Mouse (Mus musculus): ENCODE results near the gene Myo1e. TPM values are rescaled to one million over a fixed set of nuclear protein-coding genes. Genes with fewer than 3 reads are reported as not detected.

Myo1e gene
- polyA plus RNA-seq, 1 experiment: 19.5 TPM

- peaks cover 56% of the 10 kb centered on the region for H3K36me3 ChIP-seq (ENCODE audit: control insufficient read depth, insufficient read depth, low read length)
- no peaks in the 10 kb centered on the region for H3K4me1 ChIP-seq (ENCODE audit: control insufficient read depth, insufficient read depth, insufficient read length, low read length)
- H3K27me3 ChIP-seq (ENCODE audit: control insufficient read depth, insufficient read depth, low read length): no peaks in the 10 kb centered on the region
- H3K27ac ChIP-seq (ENCODE audit: insufficient read depth, low read depth, low read length): no peak overlapping the region
- TF ChIP-seq POLR2A (IDR thresholded peaks at IDR 0.05; ENCODE audit: low read depth, low read length) (no peak), CTCF (IDR thresholded peaks at IDR 0.05; ENCODE audit: extremely low read depth, insufficient read length, insufficient replicate concordance, low read depth, low read length) (no peak)
- 89% methylated on average over 7 of the region's 7 CpGs for WGBS
- no peak overlapping the region for H3K4me3 ChIP-seq (ENCODE audit: low read depth, low read length)
These were observed 172.6 kb downstream of the Myo1e start for GRCm38 (mm10) chr9:70379502-70380467.

GRCm38 (mm10) chr9:70382091-70382490 lies 174.9 kb downstream of the Myo1e start:
- 77% methylated on average over 12 of the region's 12 CpGs for WGBS
- peaks cover 51% of the 10 kb centered on the region for H3K36me3 ChIP-seq (ENCODE audit: control insufficient read depth, insufficient read depth, low read length)

GRCm38 (mm10) chr9:70383750-70384149 lies 176.6 kb downstream of the Myo1e start:
- TF ChIP-seq POLR2A (IDR thresholded peaks at IDR 0.05; ENCODE audit: low read depth, low read length): no peak
- no peak for TF ChIP-seq CTCF (IDR thresholded peaks at IDR 0.05; ENCODE audit: extremely low read depth, insufficient read length, insufficient replicate concordance, low read depth, low read length)
- Histone ChIP-seq H3K36me3 (ENCODE audit: control insufficient read depth, insufficient read depth, low read length) (peaks cover 44% of the 10 kb centered on the region), H3K4me3 (ENCODE audit: low read depth, low read length) (no peak overlapping the region), H3K27ac (ENCODE audit: insufficient read depth, low read depth, low read length) (no peak overlapping the region), H3K4me1 (ENCODE audit: control insufficient read depth, insufficient read depth, insufficient read length, low read length) (no peaks in the 10 kb centered on the region), H3K27me3 (ENCODE audit: control insufficient read depth, insufficient read depth, low read length) (no peaks in the 10 kb centered on the region)
- 85% methylated on average over 10 of the region's 10 CpGs for WGBS

More at GRCm38 (mm10) chr9:70382091-70382490, 174.9 kb downstream of the Myo1e start:
- Histone ChIP-seq H3K4me1 (ENCODE audit: control insufficient read depth, insufficient read depth, insufficient read length, low read length) (no peaks in the 10 kb centered on the region), H3K4me3 (ENCODE audit: low read depth, low read length) (no peak overlapping the region), H3K27me3 (ENCODE audit: control insufficient read depth, insufficient read depth, low read length) (no peaks in the 10 kb centered on the region), H3K27ac (ENCODE audit: insufficient read depth, low read depth, low read length) (no peak overlapping the region)
- TF ChIP-seq CTCF (IDR thresholded peaks at IDR 0.05; ENCODE audit: extremely low read depth, insufficient read length, insufficient replicate concordance, low read depth, low read length): no peak
- TF ChIP-seq POLR2A (IDR thresholded peaks at IDR 0.05; ENCODE audit: low read depth, low read length): no peak

GRCm38 (mm10) chr9:70384494-70384893 lies 177.3 kb downstream of the Myo1e start:
- no peaks in the 10 kb centered on the region for H3K4me1 ChIP-seq (ENCODE audit: control insufficient read depth, insufficient read depth, insufficient read length, low read length)
- peaks cover 42% of the 10 kb centered on the region for H3K36me3 ChIP-seq (ENCODE audit: control insufficient read depth, insufficient read depth, low read length)
- no peak overlapping the region for H3K4me3 ChIP-seq (ENCODE audit: low read depth, low read length)
- TF ChIP-seq POLR2A (IDR thresholded peaks at IDR 0.05; ENCODE audit: low read depth, low read length): no peak
- TF ChIP-seq CTCF (IDR thresholded peaks at IDR 0.05; ENCODE audit: extremely low read depth, insufficient read length, insufficient replicate concordance, low read depth, low read length): no peak
- H3K27me3 ChIP-seq (ENCODE audit: control insufficient read depth, insufficient read depth, low read length): no peaks in the 10 kb centered on the region
- H3K27ac ChIP-seq (ENCODE audit: insufficient read depth, low read depth, low read length): no peak overlapping the region
- 94% methylated on average over 4 of the region's 4 CpGs for WGBS

GRCm38 (mm10) chr9:70384958-70385728 lies 178.0 kb downstream of the Myo1e start:
- WGBS: 76% methylated on average over 18 of the region's 18 CpGs

GRCm38 (mm10) chr9:70387410-70388119 lies 180.4 kb downstream of the Myo1e start:
- H3K4me3 ChIP-seq (ENCODE audit: low read depth, low read length): no peak overlapping the region
- WGBS: 92% methylated on average over 4 of the region's 4 CpGs
- peaks cover 38% of the 10 kb centered on the region for H3K36me3 ChIP-seq (ENCODE audit: control insufficient read depth, insufficient read depth, low read length)
- TF ChIP-seq POLR2A (IDR thresholded peaks at IDR 0.05; ENCODE audit: low read depth, low read length) (no peak), CTCF (IDR thresholded peaks at IDR 0.05; ENCODE audit: extremely low read depth, insufficient read length, insufficient replicate concordance, low read depth, low read length) (no peak)
- no peaks in the 10 kb centered on the region; the same call in 1 of the 2 replicates for H3K4me1 ChIP-seq (ENCODE audit: control insufficient read depth, insufficient read depth, insufficient read length, low read length)
- no peaks in the 10 kb centered on the region for H3K27me3 ChIP-seq (ENCODE audit: control insufficient read depth, insufficient read depth, low read length)
- H3K27ac ChIP-seq (ENCODE audit: insufficient read depth, low read depth, low read length): no peak overlapping the region

More at GRCm38 (mm10) chr9:70384958-70385728, 178.0 kb downstream of the Myo1e start:
- Histone ChIP-seq H3K36me3 (ENCODE audit: control insufficient read depth, insufficient read depth, low read length) (peaks cover 42% of the 10 kb centered on the region), H3K4me1 (ENCODE audit: control insufficient read depth, insufficient read depth, insufficient read length, low read length) (no peaks in the 10 kb centered on the region), H3K4me3 (ENCODE audit: low read depth, low read length) (no peak overlapping the region), H3K27ac (ENCODE audit: insufficient read depth, low read depth, low read length) (no peak overlapping the region), H3K27me3 (ENCODE audit: control insufficient read depth, insufficient read depth, low read length) (no peaks in the 10 kb centered on the region)
- TF ChIP-seq POLR2A (IDR thresholded peaks at IDR 0.05; ENCODE audit: low read depth, low read length) (no peak), CTCF (IDR thresholded peaks at IDR 0.05; ENCODE audit: extremely low read depth, insufficient read length, insufficient replicate concordance, low read depth, low read length) (no peak)
